Mouse (Mus musculus) yolk sac, embryonic 10.5 days (tissue): ENCODE results near the gene Zfp74.

ENCODE experiments used
- DNase-seq: peaks from one replicate; pipeline ENCODE4 v3.0.0-alpha.2; 2017; ENCODE audit warnings: low spot score

Zfp74 gene

GRCm38 (mm10) chr7:29944201-29944600, 9.7 kb downstream of the Zfp74 start:
- no peak for DNase-seq

DNA sequence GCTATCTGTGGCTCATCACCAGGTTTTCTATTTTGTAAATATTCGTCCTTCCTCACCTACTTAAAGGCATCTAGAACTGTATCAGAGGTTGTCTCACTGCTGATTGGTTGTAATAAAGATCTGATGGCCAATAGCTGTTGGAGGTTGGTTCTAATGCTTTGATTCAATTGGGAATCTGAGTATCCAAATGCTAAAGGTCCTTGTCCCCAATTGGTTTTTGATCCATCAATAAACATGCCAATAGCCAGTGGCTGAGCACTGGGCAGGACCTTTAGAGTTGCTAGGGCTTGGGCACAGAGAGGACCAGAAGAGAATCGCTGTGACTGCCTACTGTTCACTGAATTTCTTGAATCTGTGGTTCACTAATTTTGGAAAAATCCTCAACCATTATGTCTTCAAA, 10.2 kb downstream of the Zfp74 start:
- no peak for DNase-seq

- DNase-seq, result no peak
These were observed 11.1 kb downstream of the Zfp74 start for GRCm38 (mm10) chr7:29942740-29943139.

DNA sequence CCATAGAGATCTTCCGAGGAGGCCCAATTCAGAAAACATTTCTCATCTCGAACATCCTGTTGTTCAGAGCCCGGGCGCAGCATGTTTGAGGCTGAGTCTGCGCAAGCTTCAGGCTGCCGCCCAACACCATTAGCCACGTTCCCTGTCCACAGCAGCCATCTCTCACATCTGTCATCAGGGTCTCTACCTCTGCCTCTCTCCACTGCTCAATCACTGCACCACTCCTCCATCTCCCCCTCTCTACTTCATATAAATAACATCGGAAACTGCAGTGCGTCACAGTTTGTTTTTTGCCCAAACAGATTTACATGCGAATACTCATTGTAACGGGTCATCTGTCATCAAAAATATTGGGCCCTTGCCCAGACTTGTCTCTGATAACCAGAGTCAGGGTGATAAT, 12.9 kb downstream of the Zfp74 start:
- no peak for DNase-seq

- DNase-seq, result no peak
These were observed 15.0 kb downstream of the Zfp74 start for GRCm38 (mm10) chr7:29938856-29939255.

DNA sequence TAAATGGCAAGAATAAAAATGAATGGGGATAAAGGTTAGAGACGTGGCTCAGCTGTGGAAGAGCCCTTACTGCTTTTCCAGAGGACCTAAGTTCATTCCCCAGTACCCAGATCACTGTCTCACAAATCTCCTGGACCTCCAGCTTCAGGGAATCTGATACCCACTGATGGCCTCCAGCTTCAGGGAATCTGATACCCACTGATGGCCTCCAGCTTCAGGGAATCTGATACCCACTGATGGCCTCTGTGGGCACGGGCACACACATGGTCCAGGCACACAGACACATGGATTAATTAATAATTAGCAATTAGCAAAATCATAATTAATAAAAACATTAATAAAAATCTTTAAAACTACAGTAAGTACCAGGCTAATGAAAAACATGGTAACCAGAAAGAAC, 31.1 kb downstream of the Zfp74 start:
- DNase-seq, result no peak

GRCm38 (mm10) chr7:29921439-29922093, 32.3 kb downstream of the Zfp74 start:
- DNase-seq, result no peak

DNA sequence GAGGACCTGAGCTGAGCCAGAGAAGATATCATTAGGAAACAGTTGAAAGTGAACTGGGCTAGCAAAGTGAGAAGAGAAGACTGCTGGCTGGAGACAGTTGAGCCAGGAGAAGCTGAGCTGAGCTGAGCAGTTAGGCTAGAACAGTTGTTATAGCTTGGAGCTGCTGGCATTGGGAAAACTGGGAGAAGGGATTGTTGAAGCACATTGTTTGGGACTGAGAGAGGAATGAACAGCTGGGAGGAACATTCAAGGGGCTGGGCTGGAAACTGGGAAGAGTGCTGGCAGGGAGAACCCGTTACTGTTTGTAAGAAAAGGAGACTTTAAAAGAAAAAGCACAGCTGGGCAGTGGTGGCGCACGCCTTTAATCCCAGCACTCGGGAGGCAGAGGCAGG, 35.8 kb downstream of the Zfp74 start:
- DNase-seq, result no peak

DNA sequence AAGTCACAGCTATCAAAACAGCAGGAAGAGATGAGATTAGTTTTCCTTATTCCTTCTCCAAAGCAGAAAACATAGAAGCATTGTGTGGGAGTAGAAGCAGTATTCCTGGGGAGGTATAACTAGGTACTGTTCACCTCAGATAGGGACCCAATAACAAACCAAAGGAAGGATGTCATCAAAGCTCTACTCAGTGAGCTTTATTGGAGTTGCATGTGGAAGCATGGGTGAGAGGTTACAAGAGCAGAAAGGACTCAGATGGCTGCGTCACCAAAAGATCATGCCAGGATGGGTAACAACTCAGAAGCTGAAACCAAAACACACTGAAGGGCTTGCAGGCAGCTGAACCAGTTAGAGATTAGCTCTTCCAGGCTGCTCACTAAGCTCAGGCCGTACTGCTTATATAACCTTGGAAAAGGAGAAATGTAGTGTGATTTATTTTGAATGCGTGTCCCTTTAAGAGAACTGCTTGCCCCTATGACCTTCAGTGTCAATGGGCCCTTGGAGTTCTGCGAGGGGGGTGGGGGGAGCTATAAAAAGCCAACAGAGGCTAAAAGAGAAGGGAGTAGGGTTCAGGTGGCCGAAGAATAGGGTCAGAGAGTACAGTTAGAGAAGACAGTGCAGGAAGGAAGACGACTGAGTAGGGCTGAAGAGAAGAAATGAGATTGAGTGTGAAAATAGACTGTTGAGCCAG, 36.4 kb downstream of the Zfp74 start:
- DNase-seq, result peak; percentile 47

- DNase-seq, result no peak
These were observed 41.7 kb downstream of the Zfp74 start for GRCm38 (mm10) chr7:29912172-29912571.

- DNase-seq, result no peak
These were observed 43.6 kb downstream of the Zfp74 start for GRCm38 (mm10) chr7:29910252-29910651.

GRCm38 (mm10) chr7:29908130-29908950, 45.5 kb downstream of the Zfp74 start, which contains the start of gene Zfp383:
Gene Zfp383, plus strand, starts transcription at chr7:29908223.
- peak; percentile 94 for DNase-seq

- DNase-seq, result no peak
These were observed 46.7 kb downstream of the Zfp74 start for GRCm38 (mm10) chr7:29907206-29907605.

DNA sequence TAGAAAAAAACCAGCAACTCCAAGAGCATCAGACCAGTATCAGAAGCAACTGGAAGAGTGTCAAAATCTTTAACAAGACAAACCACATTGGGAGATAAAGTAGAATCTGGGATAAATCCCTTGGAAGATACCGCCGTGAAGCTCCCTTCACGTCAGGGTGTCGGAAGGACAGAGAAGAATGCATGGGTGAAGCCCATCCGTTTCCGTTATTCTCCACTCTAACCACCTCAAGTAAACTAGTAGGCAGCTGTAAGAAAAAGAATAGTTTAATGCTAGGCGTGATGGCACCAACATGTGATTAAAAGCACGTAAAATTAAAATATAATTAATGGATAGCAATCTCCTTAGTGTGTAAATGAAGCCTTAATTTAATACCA, 47.2 kb downstream of the Zfp74 start:
- no peak for DNase-seq

- DNase-seq, result peak; percentile 91
These were observed 47.8 kb downstream of the Zfp74 start, which contains the start of gene Zfp27 for GRCm38 (mm10) chr7:29905966-29906681. Gene Zfp27, minus strand, starts transcription at chr7:29906572.

DNA sequence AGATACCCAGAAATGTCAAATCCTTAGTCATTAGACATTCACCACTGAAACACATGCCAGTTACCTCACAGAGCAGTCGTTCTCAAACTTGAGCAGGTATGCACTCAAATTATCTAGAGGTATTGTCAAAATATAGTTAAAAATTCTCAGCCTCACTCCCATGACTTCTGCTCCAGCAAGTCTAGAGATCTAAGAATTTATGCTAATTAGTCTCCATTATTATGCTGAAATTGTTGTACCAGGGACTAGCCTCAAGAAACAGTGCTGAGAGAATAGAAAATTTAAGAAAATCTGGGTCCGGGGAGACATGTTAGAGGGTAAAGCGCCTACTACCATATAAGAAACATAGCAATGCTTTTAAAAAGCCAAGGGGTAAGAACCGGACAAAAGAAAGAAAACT, 49.8 kb downstream of the Zfp74 start:
- DNase-seq, result no peak

GRCm38 (mm10) chr7:29898351-29898750, 55.5 kb downstream of the Zfp74 start:
- no peak for DNase-seq

DNA sequence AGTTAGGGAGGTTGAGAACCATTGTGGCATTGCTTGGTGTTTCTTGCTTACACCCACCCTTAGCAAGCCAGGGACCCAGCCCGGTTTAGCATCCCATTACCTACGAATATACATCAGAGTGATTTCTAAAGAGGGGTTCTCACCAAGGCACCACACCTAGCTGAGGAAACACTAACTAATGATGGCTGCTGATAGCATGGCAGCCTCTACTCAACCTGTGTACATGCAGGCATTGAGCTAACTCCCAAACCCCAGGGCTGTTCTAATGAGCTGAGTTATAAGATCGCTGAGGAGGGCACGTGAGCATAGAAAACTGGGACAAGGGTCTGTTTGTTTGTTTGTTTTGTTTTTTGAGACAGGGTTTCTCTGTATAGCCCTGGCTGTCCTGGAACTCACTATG, 61.1 kb downstream of the Zfp74 start:
- no peak for DNase-seq

GRCm38 (mm10) chr7:29890501-29890900, 63.4 kb downstream of the Zfp74 start:
- no peak for DNase-seq

DNA sequence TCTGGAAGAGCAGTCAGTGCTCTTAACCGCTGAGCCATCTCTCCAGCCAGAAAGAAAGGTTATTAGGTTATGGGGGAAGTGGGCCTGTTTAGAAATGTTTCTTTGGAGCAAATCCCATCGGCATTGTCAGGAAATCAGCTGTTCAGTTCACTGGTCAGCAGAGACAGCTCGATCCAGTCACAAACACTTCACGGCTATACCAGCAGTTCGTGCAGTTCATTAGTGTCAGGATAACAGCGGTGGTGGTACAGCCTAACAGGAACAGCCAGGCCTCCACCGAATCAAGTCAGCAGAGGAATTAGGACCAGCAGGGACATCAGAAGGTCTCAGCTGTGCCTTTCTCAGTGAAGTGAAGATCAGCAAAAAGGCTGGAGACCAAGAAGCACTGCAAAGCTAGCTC, 73.0 kb downstream of the Zfp74 start:
- DNase-seq, result no peak
